9 mouse cellular contexts compared by ENCODE assay signal in genomic region chr5:135968781-135969180, GRCm38 (mm10). TPM values are rescaled to one million over a fixed set of nuclear protein-coding genes. Genes with fewer than 3 reads are reported as not detected.
A peak's percentile ranks its signal among the peaks of the same experiment; 100 is the strongest.
DNase-seq lines count a peak whose midpoint lies in the region; ATAC-seq and TF ChIP-seq lines count a peak whose summit lies in the region.
"Had no signal": no experiment of that assay in that cellular context is flagged by ENCODE, and none has a peak within 500 bp of the region (broad histone marks: within the 10 kb centered on the region; RNA-seq: fewer than 3 reads in every experiment).

No protein-coding gene starts in this region.

- H3K9ac ChIP-seq in heart, adult 2 months (ENCODE audit: low read depth, low read length) = no peak overlapping the region
- no peak overlapping the region for H3K9ac ChIP-seq in heart, embryonic 12.5 days

- H3K36me3 ChIP-seq in heart, adult 2 months (ENCODE audit: control insufficient read depth, insufficient read depth, low read length) = no peaks in the 10 kb centered on the region
- H3K36me3 ChIP-seq in heart, embryonic 12.5 days = no peaks in the 10 kb centered on the region
- no peaks in the 10 kb centered on the region for H3K36me3 ChIP-seq in limb, embryonic 10.5 days

- H3K27me3 ChIP-seq in heart, adult 2 months (ENCODE audit: control insufficient read depth, insufficient read depth, low read length) = no peaks in the 10 kb centered on the region
- peaks cover 3% of the 10 kb centered on the region for H3K27me3 ChIP-seq in heart, embryonic 12.5 days (replicated peaks)
- H3K27me3 ChIP-seq in limb, embryonic 10.5 days (ENCODE audit: low read depth, poor library complexity, severe bottlenecking) = peaks cover 20% of the 10 kb centered on the region

- WGBS in heart, adult 2 months = 58% methylated on average over 1 of the region's 1 CpGs
- 53% methylated on average over 1 of the region's 1 CpGs for WGBS in heart, embryonic 12.5 days
- WGBS in limb, embryonic 10.5 days = 70% methylated on average over 1 of the region's 1 CpGs

- no peak for TF ChIP-seq EP300 in heart, adult 2 months (IDR thresholded peaks at IDR 0.05; ENCODE audit: insufficient read depth, low read depth, low read length)

- intact Hi-C loops in heart, adult 2 months (cut with DNase I) = loop anchor here (2.0 kb wide), 1 partner anchor 64 kb away; no protein-coding TSS in a partner anchor

- no peak for ATAC-seq in heart, embryonic 12.5 days (ENCODE audit: insufficient number of reproducible peaks, low FRiP score)

- TF ChIP-seq POLR2A in heart, adult 2 months (IDR thresholded peaks at IDR 0.05; ENCODE audit: insufficient read depth, low read depth, low read length) = no peak

- H3K4me3 ChIP-seq in heart, adult 2 months = no peak overlapping the region
- H3K4me3 ChIP-seq in heart, embryonic 12.5 days = no peak overlapping the region
- H3K4me3 ChIP-seq in limb, embryonic 10.5 days = no peak overlapping the region

- peak in 1 of 2 experiments; percentile 55 for DNase-seq in heart, adult 2 months
- DNase-seq in ovary, postnatal 14 days (ENCODE audit: low spot score) = peak; percentile 43
- no peak for DNase-seq in ovary, adult 18-20 months (ENCODE audit: low spot score)
- DNase-seq in brain, adult 2 months (ENCODE audit: low read depth, low spot score) = peak; percentile 58
- peak; percentile 51 for DNase-seq in limb, embryonic 10.5 days (ENCODE audit: low spot score)
- peak; percentile 59 to 87 for DNase-seq in spleen, postnatal 4 days (ENCODE audit: low spot score in 2 of 2)
- DNase-seq in frontal cortex, postnatal 36 days (ENCODE audit: low spot score in 2 of 2) = no peak

- H3K4me1 ChIP-seq in heart, adult 2 months (ENCODE audit: control insufficient read depth, insufficient read depth, low read length) = no peaks in the 10 kb centered on the region
- peaks cover 7% of the 10 kb centered on the region for H3K4me1 ChIP-seq in heart, embryonic 12.5 days (replicated peaks)
- peaks cover 7% of the 10 kb centered on the region for H3K4me1 ChIP-seq in limb, embryonic 10.5 days

- TF ChIP-seq CTCF in heart, adult 2 months (IDR thresholded peaks at IDR 0.05) = peak; percentile 90

- H3K4me2 ChIP-seq in heart, embryonic 12.5 days = no peak overlapping the region

- H3K27ac ChIP-seq in heart, adult 2 months = no peak overlapping the region
- H3K27ac ChIP-seq in heart, embryonic 12.5 days (ENCODE audit: poor library complexity, severe bottlenecking) = no peak overlapping the region
- no peak overlapping the region for H3K27ac ChIP-seq in limb, embryonic 10.5 days

- no peaks in the 10 kb centered on the region for H3K9me3 ChIP-seq in heart, embryonic 12.5 days (replicated peaks)
- H3K9me3 ChIP-seq in limb, embryonic 10.5 days (replicated peaks) = no peaks in the 10 kb centered on the region

- no peaks in the 10 kb centered on the region for H3K79me2 ChIP-seq in heart, adult 2 months (replicated peaks; ENCODE audit: control insufficient read depth, insufficient read depth, low read length)

RNA-seq across cellular contexts. Expression of gene Ssc4d, which starts 5.5 kb away (rescaled TPM):
- total RNA-seq in heart, adult 2 months (2021) = under 1 TPM; 0.09 to 0.21 TPM
- 1.0 and 1.6 TPM in 2 replicates for polyA plus RNA-seq in heart, adult 2 months (2012; rRNA removed)
- 0.70 and 1.6 TPM in 2 replicates for polyA plus RNA-seq in heart, embryonic 12.5 days (2016; fragmentation: Nextera tagmentation; extraction: Ambion mirVana)
- polyA plus RNA-seq in limb, embryonic 10.5 days (2016; fragmentation: Nextera tagmentation; extraction: Ambion mirVana) = 3.3 and 4.1 TPM in 2 replicates

RNA-seq across cellular contexts. Expression of gene Zp3, which starts 11.1 kb away (rescaled TPM):
- total RNA-seq in heart, adult 2 months (2021) = not detected
- not detected in 2 replicates for polyA plus RNA-seq in heart, adult 2 months (2012; rRNA removed)
- polyA plus RNA-seq in heart, embryonic 12.5 days (2016; fragmentation: Nextera tagmentation; extraction: Ambion mirVana) = 0.13 TPM in 1 of 2 replicates, not detected in the other
- polyA plus RNA-seq in limb, embryonic 10.5 days (2016; fragmentation: Nextera tagmentation; extraction: Ambion mirVana) = not detected in 2 replicates
- total RNA-seq: heart, postnatal 36 days had no signal

RNA-seq across cellular contexts. Expression of gene Dtx2, which starts 25.8 kb away (rescaled TPM):
- 1 to 10 TPM; 6.3 to 7.3 TPM for total RNA-seq in heart, adult 2 months (2021)
- 9.7 and 10.9 TPM in 2 replicates for polyA plus RNA-seq in heart, adult 2 months (2012; rRNA removed)
- 28.7 and 29.9 TPM in 2 replicates for polyA plus RNA-seq in heart, embryonic 12.5 days (2016; fragmentation: Nextera tagmentation; extraction: Ambion mirVana)
- polyA plus RNA-seq in limb, embryonic 10.5 days (2016; fragmentation: Nextera tagmentation; extraction: Ambion mirVana) = 41.5 and 42.3 TPM in 2 replicates

RNA-seq across cellular contexts. Expression of gene Ywhag, which starts 34.4 kb away (rescaled TPM):
- 100 to 1,000 TPM; 275 to 304 TPM for total RNA-seq in heart, adult 2 months (2021)
- polyA plus RNA-seq in heart, adult 2 months (2012; rRNA removed) = 99.0 and 116 TPM in 2 replicates
- 214 and 222 TPM in 2 replicates for polyA plus RNA-seq in heart, embryonic 12.5 days (2016; fragmentation: Nextera tagmentation; extraction: Ambion mirVana)
- 197 and 203 TPM in 2 replicates for polyA plus RNA-seq in limb, embryonic 10.5 days (2016; fragmentation: Nextera tagmentation; extraction: Ambion mirVana)

Comparison
In these comparisons a context has a peak if more than half of its experiments do, and no peak if none do; other contexts are left out.
1. DNase-seq: peak in ovary, postnatal 14 days (single experiment), brain, adult 2 months (single experiment), limb, embryonic 10.5 days (single experiment) and spleen, postnatal 4 days (2 of 2); none in ovary, adult 18-20 months (single experiment) and frontal cortex, postnatal 36 days (0 of 2).